Mouse (Mus musculus): Measurements from ENCODE around the gene Rplp2. TPM values are rescaled to one million over a fixed set of nuclear protein-coding genes. Genes with fewer than 3 reads are reported as not detected.

Rplp2 gene
- polyA plus RNA-seq, 1 experiment from 2014 or later: 898 TPM

DNA sequence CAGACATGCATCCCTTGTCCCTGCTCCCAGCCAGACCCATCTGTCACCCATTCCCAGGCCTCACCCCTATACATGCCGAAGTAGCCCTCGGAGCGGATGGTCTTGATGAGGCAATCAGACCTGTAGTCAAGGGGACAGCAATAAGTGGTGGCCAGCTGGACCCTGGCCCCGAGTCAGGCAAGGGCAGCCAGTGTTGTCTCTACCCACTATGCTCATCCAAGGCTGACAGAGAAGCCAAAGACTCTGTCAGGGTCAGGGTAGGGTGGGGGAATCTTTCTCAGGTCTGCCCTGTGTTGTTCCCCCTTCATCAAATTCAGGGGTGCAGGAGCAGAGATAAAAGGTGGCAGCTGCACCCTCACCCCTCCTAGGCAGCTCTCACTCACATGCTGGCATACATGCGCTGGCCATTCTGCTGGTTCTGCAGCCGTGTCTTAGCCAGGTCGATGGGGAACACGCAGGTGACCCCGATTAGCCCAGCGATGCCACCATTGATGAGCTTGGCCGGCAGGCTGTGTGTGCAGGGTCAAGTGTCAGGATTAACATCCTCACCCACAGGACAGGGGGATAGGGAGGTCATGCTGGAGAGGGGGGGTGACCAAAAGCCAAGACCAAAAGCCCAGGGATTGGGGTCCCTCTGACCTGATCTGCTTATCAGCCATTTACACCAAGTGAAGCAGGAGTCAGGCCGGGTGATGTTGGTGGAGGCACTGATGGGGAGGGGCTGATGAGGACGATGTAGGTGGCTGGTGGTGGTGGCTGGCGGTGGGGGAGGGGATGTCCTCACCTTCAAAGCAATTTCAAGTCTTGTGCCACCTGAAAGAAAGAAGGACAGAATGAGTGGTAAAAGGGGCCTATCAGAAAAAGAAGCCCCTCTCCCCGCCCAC is 13.4 kb upstream of the Rplp2 start:
- peaks cover 9% of the 10 kb centered on the region for H3K36me3 ChIP-seq (ENCODE audit: control insufficient read depth, insufficient read depth, low read length)
- H3K9me3 ChIP-seq (ENCODE audit: control insufficient read depth, low read length): no peaks in the 10 kb centered on the region
- WGBS: 77% methylated on average over 15 of the region's 15 CpGs
- H3K27ac ChIP-seq (ENCODE audit: low read depth, low read length): 0 out of 2 replicates have a peak overlapping the region, but pooled peaks have one; percentile 6
- H3K4me2 ChIP-seq (ENCODE audit: low read depth): peak overlapping the region; percentile 74
- peaks cover 37% of the 10 kb centered on the region for H3K4me1 ChIP-seq (ENCODE audit: control insufficient read depth, insufficient read depth, low read length)
- DNase-seq (ENCODE audit: low spot score) (no peak), ATAC-seq (ENCODE audit: insufficient read depth, low FRiP score, low TSS enrichment) (no peak)
- H3K9ac ChIP-seq (ENCODE audit: low read length): peak overlapping the region; percentile 69
- H3K27me3 ChIP-seq (ENCODE audit: control insufficient read depth, insufficient read depth, low read length): no peaks in the 10 kb centered on the region
- H3K4me3 ChIP-seq (ENCODE audit: low read depth, low read length): peak overlapping the region; percentile 45

DNA sequence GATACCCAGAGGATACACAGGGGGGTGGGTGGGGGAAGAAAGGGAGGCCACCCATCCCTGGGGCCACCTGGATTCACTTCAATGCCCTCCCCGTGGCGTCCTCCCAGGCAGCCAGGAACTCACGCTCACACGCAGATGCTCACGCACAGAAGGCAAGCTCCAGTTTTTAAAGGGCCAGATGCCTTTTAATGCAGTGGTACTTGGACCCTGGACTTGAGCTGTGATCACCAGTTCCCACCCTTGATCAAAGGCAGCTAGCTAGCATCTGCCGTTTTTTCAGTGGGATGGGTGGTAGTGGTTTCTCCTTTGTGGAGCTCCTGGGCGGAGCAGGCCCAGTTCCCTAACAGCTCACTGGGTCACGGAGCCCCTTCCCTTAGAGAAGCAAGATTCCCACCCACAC is 12.7 kb upstream of the Rplp2 start:
- peaks cover 9% of the 10 kb centered on the region for H3K36me3 ChIP-seq (ENCODE audit: control insufficient read depth, insufficient read depth, low read length)
- H3K9me3 ChIP-seq (ENCODE audit: control insufficient read depth, low read length): no peaks in the 10 kb centered on the region
- peak overlapping the region; percentile 24 for H3K27ac ChIP-seq (ENCODE audit: low read depth, low read length)
- ATAC-seq (ENCODE audit: insufficient read depth, low FRiP score, low TSS enrichment): no peak; the same call in 1 of the 2 replicates
- peak overlapping the region; percentile 69 for H3K9ac ChIP-seq (ENCODE audit: low read length)
- WGBS: 14% methylated on average over 8 of the region's 8 CpGs
- no peaks in the 10 kb centered on the region for H3K27me3 ChIP-seq (ENCODE audit: control insufficient read depth, insufficient read depth, low read length)
- peaks cover 30% of the 10 kb centered on the region for H3K4me1 ChIP-seq (ENCODE audit: control insufficient read depth, insufficient read depth, low read length)
- peak overlapping the region; percentile 74 for H3K4me2 ChIP-seq (ENCODE audit: low read depth)
- peak overlapping the region; percentile 45 for H3K4me3 ChIP-seq (ENCODE audit: low read depth, low read length)
- DNase-seq (ENCODE audit: low spot score): peak; percentile 52

DNA sequence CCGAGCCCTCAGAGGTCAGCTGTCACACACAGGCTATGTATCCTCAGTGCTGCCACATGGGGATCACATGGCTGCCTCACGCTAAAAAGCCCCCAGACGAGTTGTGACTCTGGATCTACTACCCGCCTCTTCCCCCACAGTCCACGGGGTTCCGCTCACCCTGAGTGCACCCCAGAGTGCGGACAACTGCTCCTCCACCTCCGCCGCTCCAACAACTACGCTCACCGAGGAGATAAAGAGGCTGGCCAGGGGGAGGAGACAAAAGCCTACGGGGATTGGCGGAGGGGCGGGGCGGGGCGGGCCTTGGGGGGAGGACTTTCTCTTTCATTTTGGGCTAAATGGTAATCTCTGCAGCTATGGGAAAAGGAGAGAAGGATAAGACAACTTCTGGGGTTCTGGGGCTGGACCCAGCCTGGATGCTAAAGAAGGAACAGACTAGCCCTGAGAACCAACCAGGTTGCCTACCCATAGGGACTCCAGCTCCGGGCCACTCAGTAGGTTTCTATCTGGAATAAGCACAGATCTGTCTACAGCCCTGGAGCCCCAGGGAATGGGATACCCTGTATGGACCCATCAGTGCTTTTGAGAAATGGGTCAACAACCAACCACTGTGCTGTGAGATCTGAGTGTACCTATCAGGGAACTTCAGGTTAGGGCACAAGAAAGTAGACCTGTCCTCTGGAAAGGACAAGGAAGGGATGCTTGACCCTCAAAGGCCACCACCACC is 11.9 kb upstream of the Rplp2 start:
- H3K4me2 ChIP-seq (ENCODE audit: low read depth): peak overlapping the region; percentile 74
- no peaks in the 10 kb centered on the region for H3K9me3 ChIP-seq (ENCODE audit: control insufficient read depth, low read length)
- peaks cover 9% of the 10 kb centered on the region for H3K36me3 ChIP-seq (ENCODE audit: control insufficient read depth, insufficient read depth, low read length)
- no peak; the same call in 1 of the 2 replicates for ATAC-seq (ENCODE audit: insufficient read depth, low FRiP score, low TSS enrichment)
- peak; percentile 55 for DNase-seq (ENCODE audit: low spot score)
- 4% methylated on average over 17 of the region's 17 CpGs for WGBS
- H3K9ac ChIP-seq (ENCODE audit: low read length): peak overlapping the region; percentile 69
- H3K27me3 ChIP-seq (ENCODE audit: control insufficient read depth, insufficient read depth, low read length): no peaks in the 10 kb centered on the region
- peak overlapping the region; percentile 24 for H3K27ac ChIP-seq (ENCODE audit: low read depth, low read length)
- peaks cover 26% of the 10 kb centered on the region for H3K4me1 ChIP-seq (ENCODE audit: control insufficient read depth, insufficient read depth, low read length)
- H3K4me3 ChIP-seq (ENCODE audit: low read depth, low read length): peak overlapping the region; percentile 45

DNA sequence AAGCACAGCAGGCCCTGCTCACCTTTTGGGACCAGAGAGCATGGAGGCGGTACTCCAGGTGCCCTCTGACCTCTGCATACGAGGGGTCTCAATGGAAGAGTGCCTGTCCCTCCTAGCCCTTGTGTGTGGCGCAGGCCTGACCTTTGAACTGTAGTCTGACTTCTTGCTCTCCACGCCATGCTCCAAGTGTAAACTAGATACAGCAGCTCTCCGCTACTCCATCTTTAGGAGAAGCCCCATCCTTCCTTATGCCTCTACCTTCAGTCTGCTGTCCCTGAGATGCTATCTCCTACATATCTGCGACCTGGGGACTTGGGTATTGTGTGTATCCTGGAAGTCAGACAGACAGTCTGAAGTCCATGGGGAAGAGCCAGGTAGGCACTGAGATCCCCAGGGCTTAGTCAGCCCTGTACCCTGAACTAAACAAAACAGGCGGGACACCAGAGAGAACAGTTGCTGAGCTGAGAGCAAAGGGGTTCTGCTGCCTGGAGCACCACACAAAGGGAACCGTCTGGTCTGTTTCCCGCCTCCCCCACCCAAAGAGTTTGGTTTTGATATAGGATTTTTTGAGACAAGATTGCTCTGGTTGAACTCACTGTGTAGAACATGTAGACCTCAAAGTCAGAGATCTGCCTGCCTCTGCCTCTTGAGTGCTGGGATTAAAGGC is 11.2 kb upstream of the Rplp2 start:
- DNase-seq (ENCODE audit: low spot score) (no peak), ATAC-seq (ENCODE audit: insufficient read depth, low FRiP score, low TSS enrichment) (no peak)
- 78% methylated on average over 9 of the region's 9 CpGs for WGBS
- H3K27ac ChIP-seq (ENCODE audit: low read depth, low read length): no peak overlapping the region
- H3K36me3 ChIP-seq (ENCODE audit: control insufficient read depth, insufficient read depth, low read length): peaks cover 7% of the 10 kb centered on the region
- peak overlapping the region; percentile 63 for H3K4me3 ChIP-seq (ENCODE audit: low read depth, low read length)
- peak overlapping the region; percentile 85 for H3K4me2 ChIP-seq (ENCODE audit: low read depth)
- no peaks in the 10 kb centered on the region for H3K9me3 ChIP-seq (ENCODE audit: control insufficient read depth, low read length)
- H3K4me1 ChIP-seq (ENCODE audit: control insufficient read depth, insufficient read depth, low read length): peaks cover 26% of the 10 kb centered on the region
- no peak overlapping the region for H3K9ac ChIP-seq (ENCODE audit: low read length)
- H3K27me3 ChIP-seq (ENCODE audit: control insufficient read depth, insufficient read depth, low read length): no peaks in the 10 kb centered on the region

DNA sequence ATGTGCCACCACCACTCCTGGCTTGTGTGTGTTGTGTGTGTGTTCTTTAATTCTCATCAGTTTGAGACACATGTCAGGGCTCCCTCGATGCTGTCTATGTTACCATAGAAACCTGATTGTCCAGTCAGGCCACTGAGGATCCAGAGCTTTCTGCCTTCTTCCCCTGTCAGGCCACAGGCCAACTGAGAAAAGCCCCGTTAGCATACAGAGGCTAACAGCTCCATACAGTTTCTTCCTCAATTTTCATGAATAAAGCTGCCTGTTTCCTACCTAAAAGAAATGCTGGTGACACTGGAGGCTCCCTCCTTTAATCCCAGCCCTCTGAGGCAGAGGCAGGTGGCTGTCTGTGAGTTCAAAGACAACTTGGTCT is 10.7 kb upstream of the Rplp2 start:
- Histone ChIP-seq H3K4me3 (ENCODE audit: low read depth, low read length) (peak overlapping the region; percentile 63), H3K36me3 (ENCODE audit: control insufficient read depth, insufficient read depth, low read length) (peaks cover 8% of the 10 kb centered on the region), H3K27me3 (ENCODE audit: control insufficient read depth, insufficient read depth, low read length) (no peaks in the 10 kb centered on the region), H3K4me2 (ENCODE audit: low read depth) (peak overlapping the region; percentile 85), H3K9me3 (ENCODE audit: control insufficient read depth, low read length) (no peaks in the 10 kb centered on the region), H3K27ac (ENCODE audit: low read depth, low read length) (no peak overlapping the region), H3K4me1 (ENCODE audit: control insufficient read depth, insufficient read depth, low read length) (peaks cover 26% of the 10 kb centered on the region), H3K9ac (ENCODE audit: low read length) (peak overlapping the region; percentile 77; the same call in 1 of the 2 replicates)
- ATAC-seq (ENCODE audit: insufficient read depth, low FRiP score, low TSS enrichment) (no peak), DNase-seq (ENCODE audit: low spot score) (no peak)
- WGBS: 64% methylated on average over 2 of the region's 2 CpGs

DNA sequence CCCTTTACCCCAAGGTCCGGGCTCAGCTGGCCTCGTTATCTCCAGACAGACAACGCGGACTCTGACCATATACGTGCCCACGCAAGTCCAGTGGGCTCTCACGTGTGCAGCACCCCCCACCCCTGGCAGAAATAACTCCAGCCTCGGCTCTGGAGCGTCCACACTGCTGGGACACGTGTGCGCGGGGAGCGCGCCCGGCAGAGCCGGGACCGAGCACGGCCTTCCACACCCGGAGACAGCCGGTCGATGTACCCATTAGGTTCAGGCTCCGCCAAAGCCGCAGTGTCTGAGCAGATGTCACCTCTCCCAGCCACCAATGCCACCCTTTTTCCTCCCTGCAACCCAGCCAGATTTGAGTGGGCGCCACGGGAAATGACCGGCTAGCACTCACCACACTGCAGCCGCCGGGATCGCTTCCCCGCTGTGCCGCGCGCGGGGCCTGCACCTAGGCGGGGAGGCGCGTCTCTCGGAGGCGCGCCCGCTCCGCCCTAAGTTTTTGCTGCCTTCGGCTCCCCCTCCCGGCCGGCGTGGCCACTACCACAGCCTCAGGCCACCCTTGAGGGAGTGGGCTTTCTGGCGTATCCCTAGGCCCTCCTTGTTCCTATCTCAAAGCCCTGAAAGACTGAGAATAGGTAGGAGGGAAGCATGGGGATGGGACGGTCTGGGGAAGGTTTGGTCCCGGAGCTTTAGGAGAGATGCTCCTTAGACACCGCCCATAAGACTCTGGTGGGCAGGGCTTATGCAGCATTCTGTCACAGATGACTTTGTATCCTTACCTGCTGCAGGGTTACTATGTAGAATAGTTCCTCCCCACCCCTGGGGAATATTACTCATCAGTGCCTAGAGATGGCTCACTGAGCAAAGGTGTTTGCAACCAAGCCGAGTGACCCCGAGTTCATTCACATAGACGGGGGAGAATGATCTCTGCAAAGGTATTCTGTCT is 9.7 kb upstream of the Rplp2 start, which contains the start of gene Slc25a22:
Slc25a22 (minus strand) TSS at position 715 of the 943 bp plus-strand sequence.
- ATAC-seq (ENCODE audit: insufficient read depth, low FRiP score, low TSS enrichment) (peak; percentile 68), DNase-seq (ENCODE audit: low spot score) (peak; percentile 90)
- peak within 1 kb of the TSS; percentile 63 for H3K4me3 ChIP-seq (ENCODE audit: low read depth, low read length)
- H3K4me1 ChIP-seq (ENCODE audit: control insufficient read depth, insufficient read depth, low read length): peaks cover 31% of the 10 kb centered on the region
- H3K4me2 ChIP-seq (ENCODE audit: low read depth): peak within 1 kb of the TSS; percentile 85
- no peaks in the 10 kb centered on the region for H3K9me3 ChIP-seq (ENCODE audit: control insufficient read depth, low read length)
- H3K36me3 ChIP-seq (ENCODE audit: control insufficient read depth, insufficient read depth, low read length): peaks cover 5% of the 10 kb centered on the region
- H3K27me3 ChIP-seq (ENCODE audit: control insufficient read depth, insufficient read depth, low read length): no peaks in the 10 kb centered on the region
- 0 out of 2 replicates have a peak within 1 kb of the TSS, but pooled peaks have one; percentile 23 for H3K27ac ChIP-seq (ENCODE audit: low read depth, low read length)
- WGBS: 7% methylated on average over 53 of the region's 53 CpGs
- peak within 1 kb of the TSS; percentile 77 for H3K9ac ChIP-seq (ENCODE audit: low read length)

DNA sequence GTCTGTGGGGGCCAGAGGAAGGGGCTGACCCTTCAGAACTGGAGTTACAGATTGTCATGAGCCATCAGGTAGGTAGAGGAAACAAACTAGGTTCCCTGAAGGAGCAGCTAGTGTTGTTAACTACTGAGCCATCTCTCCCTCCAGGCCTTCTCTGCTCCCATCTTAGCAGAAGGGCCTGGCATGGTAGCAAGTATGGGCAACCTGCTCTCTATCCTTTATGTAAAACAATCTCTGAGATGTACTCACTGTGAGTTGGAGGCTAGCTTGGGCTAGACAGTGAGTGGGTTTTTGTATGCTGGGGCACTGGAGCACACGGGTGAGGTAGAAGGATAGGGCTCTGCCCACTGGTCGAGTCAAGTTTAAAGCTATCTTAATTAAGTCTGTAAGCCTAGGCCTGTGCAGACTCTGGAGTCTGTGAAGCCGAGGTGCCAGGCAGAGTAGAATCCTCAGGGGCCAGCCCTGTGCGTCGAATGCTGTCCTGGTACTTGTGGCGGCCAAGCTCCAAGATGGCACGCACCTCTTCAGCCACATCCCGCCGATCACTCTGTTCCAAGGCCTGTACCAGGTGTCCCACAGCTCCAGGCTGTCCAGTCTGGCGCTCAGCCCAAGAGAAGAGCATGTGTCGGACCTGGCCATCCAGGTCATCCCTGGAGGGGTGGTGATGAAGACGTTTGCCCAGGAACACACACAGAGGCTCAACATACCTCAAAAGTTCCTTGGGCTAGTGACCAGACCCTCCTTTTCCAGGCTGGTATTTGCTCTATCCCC is 8.8 kb upstream of the Rplp2 start:
- DNase-seq (ENCODE audit: low spot score): no peak
- H3K27ac ChIP-seq (ENCODE audit: low read depth, low read length): no peak overlapping the region
- no peaks in the 10 kb centered on the region for H3K9me3 ChIP-seq (ENCODE audit: control insufficient read depth, low read length)
- H3K4me1 ChIP-seq (ENCODE audit: control insufficient read depth, insufficient read depth, low read length): peaks cover 40% of the 10 kb centered on the region
- no peak for ATAC-seq (ENCODE audit: insufficient read depth, low FRiP score, low TSS enrichment)
- H3K9ac ChIP-seq (ENCODE audit: low read length): no peak overlapping the region
- WGBS: 91% methylated on average over 12 of the region's 12 CpGs
- no peaks in the 10 kb centered on the region for H3K27me3 ChIP-seq (ENCODE audit: control insufficient read depth, insufficient read depth, low read length)
- peaks cover 3% of the 10 kb centered on the region; the same call in 1 of the 2 replicates for H3K36me3 ChIP-seq (ENCODE audit: control insufficient read depth, insufficient read depth, low read length)
- no peak overlapping the region for H3K4me2 ChIP-seq (ENCODE audit: low read depth)
- no peak overlapping the region for H3K4me3 ChIP-seq (ENCODE audit: low read depth, low read length)

Measured in neural tube, embryonic 11.5 days (tissue).